Mouse (Mus musculus) spleen, adult 18-20 months (tissue): ENCODE results near the gene Shisa7.
"Not testable (repeated sequence)": the region's sequence is repeated elsewhere in the genome, so short reads cannot be mapped to it uniquely, and the experiment has no call there.

ENCODE experiments used
- DNase-seq, 2 experiments: peaks; one replicate each; pipeline ENCODE4 v3.0.0; 2022; ENCODE audit warnings: mixed read lengths in 2 of 2

Gene Shisa7

GRCm38 (mm10) chr7:4843604-4844244 lies 772 bp downstream of the Shisa7 start:
- no peak for DNase-seq

GRCm38 (mm10) chr7:4842634-4843131 lies 1.8 kb downstream of the Shisa7 start:
- DNase-seq: no peak

DNA sequence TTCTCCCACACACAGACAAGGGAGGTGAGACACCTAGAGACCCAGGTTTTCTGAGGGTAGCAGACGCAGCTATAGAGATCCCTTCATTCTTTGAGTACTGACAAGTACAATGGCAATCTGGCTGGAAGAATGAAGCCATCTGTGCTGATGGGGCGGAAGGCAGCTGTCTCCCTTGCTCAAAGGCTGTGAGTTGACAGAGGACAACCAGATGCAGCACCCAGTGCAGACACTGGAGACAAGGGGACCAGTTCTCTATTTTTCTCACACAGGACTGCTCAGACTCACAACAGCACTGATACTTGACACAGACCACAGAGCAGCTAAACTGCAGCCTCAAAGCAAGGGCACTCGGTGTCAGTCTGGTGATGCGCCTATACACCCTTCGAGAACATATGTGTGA lies 2.4 kb downstream of the Shisa7 start:
- DNase-seq: no peak

GRCm38 (mm10) chr7:4837639-4838038 lies 6.9 kb downstream of the Shisa7 start:
- no peak for DNase-seq

GRCm38 (mm10) chr7:4836351-4836792 lies 8.1 kb downstream of the Shisa7 start:
- peak; percentile 58 to 67 for DNase-seq

DNA sequence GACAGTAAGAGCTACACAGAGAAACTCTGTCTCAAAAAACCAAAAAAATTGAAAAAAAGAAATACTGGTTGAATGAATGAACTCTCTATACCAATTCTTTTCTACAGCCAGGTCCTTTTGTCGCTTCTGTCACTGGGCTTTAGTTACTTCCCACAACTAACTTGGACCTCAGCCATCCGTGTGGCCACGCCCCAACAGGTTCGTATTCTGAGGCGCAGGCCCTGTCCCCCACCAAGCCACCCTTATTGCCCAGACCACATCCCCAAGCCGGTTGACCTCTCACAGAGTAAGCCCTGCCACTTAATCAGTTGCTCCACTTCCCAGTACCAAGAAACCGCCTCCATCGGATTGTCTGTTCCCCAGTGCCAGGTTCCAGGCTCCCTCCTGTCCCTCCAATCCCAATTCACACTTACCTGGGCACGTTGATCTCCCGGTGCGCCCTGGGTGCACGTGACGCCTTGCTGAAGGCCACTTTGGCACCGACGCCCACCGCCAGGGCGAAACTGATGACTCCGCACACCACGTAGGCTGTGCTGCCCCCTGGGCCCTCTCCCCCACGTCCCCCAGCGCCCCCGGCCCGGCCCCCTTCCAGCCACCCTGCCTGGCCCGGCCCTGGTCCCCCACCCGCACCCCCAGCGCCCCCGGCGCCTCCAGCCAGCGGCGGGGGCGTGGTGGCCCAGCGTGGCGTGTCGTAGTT lies 8.7 kb downstream of the Shisa7 start:
- peak in 1 of 2 experiments; percentile 26 for DNase-seq

GRCm38 (mm10) chr7:4830476-4830875 lies 14.0 kb downstream of the Shisa7 start:
- DNase-seq: no peak

- no peak for DNase-seq
These were observed 19.1 kb downstream of the Shisa7 start for GRCm38 (mm10) chr7:4825365-4825764.

DNA sequence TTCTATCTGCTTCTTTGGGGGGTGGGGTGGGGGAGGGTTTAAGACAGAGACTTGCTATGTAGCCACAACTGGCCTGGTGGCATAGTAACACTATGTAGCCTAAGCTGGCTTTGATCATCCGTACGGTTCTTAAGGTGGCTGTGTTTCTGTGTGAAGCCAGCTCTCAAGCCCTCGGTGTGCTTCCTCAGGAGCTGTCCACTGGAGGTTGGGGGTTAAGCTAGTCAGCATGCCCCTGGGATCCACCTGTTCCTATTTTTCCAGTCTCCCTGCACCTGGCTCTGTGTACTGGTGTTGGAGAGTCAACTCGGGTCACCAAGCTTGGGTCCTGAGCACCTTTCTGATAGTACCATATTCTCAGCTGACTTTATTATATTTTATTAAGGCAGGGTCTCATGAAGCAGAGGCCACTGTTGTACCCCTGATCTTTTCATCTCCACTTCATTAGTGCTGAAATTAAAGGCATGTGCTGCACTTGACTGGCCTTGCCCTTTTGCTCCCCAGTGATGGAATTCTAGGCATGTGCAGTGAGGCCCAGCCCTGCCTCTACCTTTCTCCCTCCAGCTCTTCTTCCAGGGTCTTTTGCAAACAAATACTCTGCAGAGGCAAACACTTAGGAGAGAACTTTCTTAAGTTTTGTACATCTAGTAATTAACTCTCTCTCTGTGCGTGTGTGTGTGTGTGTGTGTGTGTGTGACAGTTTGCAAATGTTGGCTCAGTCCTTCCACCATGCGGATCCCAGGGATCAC lies 22.2 kb downstream of the Shisa7 start:
- DNase-seq: no peak

GRCm38 (mm10) chr7:4821690-4822089 lies 22.8 kb downstream of the Shisa7 start:
- DNase-seq: no peak

DNA sequence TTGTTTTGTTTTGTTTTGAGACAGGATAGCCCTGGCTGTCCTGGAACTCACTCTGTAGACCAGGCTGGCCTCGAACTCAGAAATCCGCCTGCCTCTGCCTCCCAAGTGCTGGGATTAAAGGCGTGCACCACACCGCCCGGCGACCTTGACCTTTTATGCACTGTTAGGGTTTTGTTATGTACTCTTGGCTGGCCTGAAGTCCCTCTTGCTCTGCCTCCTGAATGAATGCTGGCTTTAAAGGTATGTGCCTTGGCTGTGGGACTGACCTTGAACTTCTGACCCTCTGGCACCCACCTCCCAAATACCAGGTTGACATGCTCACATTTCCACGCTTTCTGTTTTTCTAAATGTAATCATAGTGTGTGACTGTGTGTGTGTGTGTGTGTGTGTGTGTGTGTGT lies 23.6 kb downstream of the Shisa7 start:
- not testable (repeated sequence) for DNase-seq

- no peak for DNase-seq
These were observed 27.9 kb downstream of the Shisa7 start for GRCm38 (mm10) chr7:4816559-4816958.

DNA sequence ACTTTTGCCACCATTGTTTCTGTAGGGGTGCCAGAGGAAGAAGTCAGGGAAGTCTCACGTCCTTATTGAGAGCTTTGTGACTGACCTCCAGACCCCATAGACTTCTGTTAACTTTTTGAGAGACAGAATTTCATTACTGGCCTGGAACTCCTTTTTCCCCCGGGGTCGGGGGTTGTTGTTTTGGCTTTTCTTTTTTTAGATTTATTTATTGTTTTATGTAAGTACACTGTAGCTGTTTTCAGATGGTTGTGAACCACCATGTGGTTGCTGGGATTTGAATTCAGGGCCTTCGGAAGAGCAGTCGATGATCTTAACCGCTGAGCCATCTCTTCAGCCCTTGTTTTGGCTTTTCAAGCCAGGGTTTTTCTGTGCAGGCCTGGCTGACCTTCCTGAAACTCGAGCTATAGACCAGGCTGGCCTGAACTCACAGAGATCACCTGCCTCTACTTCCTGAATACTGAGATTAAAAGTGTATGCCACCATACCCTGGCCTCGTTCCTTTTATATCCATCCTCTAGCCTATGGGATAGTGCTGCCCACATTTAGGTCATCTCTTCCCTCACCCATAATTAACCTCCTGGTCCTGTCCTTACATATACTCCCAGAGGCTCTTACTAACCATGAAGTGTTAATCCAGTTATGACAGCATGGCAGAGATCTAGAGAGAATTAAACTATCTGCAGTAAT lies 31.2 kb downstream of the Shisa7 start:
- DNase-seq: no peak

- DNase-seq: peak; percentile 97 to 98
These were observed 32.0 kb downstream of the Shisa7 start, which contains the start of gene Ube2s for GRCm38 (mm10) chr7:4812303-4813104. Gene Ube2s, minus strand, starts transcription at chr7:4812590.

DNA sequence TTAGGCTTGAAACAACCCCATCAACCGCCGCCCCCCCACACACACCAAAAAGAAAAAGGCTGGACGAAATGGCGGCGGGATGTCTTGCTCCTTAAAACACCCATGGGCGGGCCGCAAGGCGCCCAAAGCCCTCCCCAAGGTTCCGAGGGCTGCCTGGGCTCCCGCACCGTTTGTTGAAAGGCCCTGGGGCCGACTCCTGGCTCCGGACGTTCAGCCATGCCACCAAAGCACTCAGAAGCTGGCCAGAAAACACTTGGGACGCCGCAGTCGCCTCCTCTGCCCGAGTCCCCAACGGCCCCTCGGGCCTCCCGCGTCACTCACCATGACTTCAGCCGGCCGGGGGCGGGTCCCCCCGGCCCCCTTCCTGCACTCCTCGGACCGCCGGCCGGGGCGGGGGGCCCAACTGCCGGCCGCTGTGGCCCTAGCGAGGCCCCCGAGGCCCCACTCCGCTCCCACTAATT lies 32.6 kb downstream of the Shisa7 start:
- DNase-seq: no peak

DNA sequence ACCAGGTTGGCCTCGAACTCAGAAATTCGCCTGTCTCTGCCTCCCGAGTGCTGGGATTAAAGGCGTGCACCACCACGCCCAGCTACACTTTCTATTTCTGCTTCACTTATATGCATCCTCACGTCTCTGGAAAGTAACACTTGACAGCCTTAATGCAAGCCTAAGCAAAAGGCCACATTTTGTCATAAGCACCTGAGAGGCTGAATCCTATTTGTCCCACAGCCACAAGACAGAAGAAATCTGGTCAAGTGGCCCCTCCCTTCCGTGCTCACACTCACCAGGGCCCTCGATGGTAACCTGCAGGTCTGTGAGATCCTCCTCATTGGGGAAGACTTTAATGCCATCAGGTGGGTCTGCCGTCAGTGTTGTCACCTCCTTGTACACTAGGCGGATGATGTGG lies 33.4 kb downstream of the Shisa7 start:
- not testable (repeated sequence) for DNase-seq

GRCm38 (mm10) chr7:4806716-4807115 lies 37.8 kb downstream of the Shisa7 start:
- DNase-seq: peak in 1 of 2 experiments; percentile 23

GRCm38 (mm10) chr7:4802247-4802646 lies 42.2 kb downstream of the Shisa7 start:
- no peak for DNase-seq

DNA sequence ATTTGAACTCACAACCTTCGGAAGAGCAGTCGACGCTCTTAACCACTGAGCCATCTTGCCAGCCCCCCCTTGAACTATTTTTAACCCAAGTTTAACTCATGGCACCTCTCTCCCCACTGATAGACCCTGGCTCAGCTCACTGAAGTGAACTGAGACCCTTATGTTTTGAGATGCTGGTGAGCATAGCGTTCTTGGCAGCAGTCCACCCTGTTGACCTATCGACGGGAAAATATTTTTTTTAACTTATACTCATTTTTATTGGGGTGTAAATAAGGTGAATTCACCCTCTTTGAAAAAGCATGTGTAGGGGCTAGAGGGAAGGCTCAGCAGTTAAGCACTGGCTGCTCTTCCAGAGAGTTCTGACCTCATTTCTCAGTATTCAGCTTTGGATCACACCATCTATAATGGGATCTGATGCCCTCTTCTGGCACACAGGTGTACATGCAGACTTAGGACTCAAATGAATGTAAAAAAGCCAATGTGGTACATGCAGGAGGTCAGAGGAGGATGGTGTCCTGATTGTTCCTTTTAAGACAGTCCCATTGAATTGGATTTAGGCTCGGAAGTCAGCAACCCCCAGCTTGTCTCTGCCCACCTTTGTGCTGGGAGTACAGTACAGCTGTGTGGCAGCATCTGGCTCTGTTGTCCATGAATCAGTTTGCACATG lies 48.6 kb downstream of the Shisa7 start:
- no peak for DNase-seq

GRCm38 (mm10) chr7:4794631-4795168 lies 49.8 kb downstream of the Shisa7 start:
- DNase-seq: no peak

DNA sequence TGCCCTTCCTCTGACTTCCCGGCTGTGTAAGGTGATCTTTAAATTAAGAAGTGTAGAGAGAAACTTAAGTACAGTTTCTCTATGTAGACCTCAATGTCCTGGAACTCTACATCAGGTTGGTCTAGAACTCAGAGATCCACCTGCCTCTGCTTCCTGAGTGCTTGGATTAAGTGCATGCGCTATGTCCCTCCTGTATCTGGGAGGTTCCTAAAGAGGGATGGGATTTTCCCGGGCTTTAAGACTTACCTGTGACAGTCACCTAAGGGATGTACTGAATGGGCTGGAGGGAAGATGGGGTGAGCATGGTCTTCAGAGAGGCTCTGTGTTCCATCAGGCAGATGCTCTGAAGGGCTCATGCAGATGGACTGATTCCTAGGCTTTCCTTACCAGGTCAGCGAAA lies 50.8 kb downstream of the Shisa7 start:
- no peak for DNase-seq
